Mouse (Mus musculus) heart, embryonic 14.5 days (tissue): ENCODE measurements around the gene Thsd4. TPM values are rescaled to one million over a fixed set of nuclear protein-coding genes. Genes with fewer than 3 reads are reported as not detected.

Source experiments
- ATAC-seq: fragments of 200-750 bp; cut with Nextera tagmentation; 2 replicates; pipeline ENCODE4 v1.8.0; 2017; ENCODE audit warnings: low read depth, moderate TSS enrichment; ENCODE audit not compliant: insufficient number of reproducible peaks, insufficient read depth, low FRiP score
- H3K27ac ChIP-seq, 2 experiments: fragments of 200-500 bp in 1 of 2; fragments of 300-500 bp in 1 of 2; sonication (generic) in 1 of 2; replicated peaks in 1 of 2; 2 replicates each; pipeline ENCODE4 v1.5.1; 2012 to 2014; ENCODE audit warnings: low read depth in 2 of 2, low read length in 2 of 2, control low read depth in 1 of 2, mild to moderate bottlenecking in 1 of 2, mixed read lengths in 1 of 2; ENCODE audit not compliant: control insufficient read depth in 1 of 2, insufficient read depth in 1 of 2
- H3K27me3 ChIP-seq: fragments of 300-500 bp; sonication (generic); 2 replicates; pipeline ENCODE4 v1.6.1; 2014; ENCODE audit warnings: mild to moderate bottlenecking, low read length, control low read depth; ENCODE audit not compliant: control insufficient read depth, insufficient read depth
- H3K36me3 ChIP-seq: fragments of 300-500 bp; sonication (generic); 2 replicates; pipeline ENCODE4 v1.6.1; 2014; ENCODE audit warnings: mild to moderate bottlenecking, control low read depth, low read length, mixed read lengths; ENCODE audit not compliant: control insufficient read depth, insufficient read depth
- H3K4me1 ChIP-seq, 2 experiments: fragments of 200-500 bp in 1 of 2; fragments of 300-500 bp in 1 of 2; sonication (generic) in 1 of 2; 2 replicates each; pipeline ENCODE4 v1.6.1; 2012 to 2014; ENCODE audit warnings: low read length in 2 of 2, control low read depth in 1 of 2, mixed read lengths in 1 of 2; ENCODE audit not compliant: control insufficient read depth in 2 of 2, insufficient read depth in 2 of 2
- H3K4me2 ChIP-seq: fragments of 300-500 bp; sonication (generic); 2 replicates; pipeline ENCODE4 v1.6.1; 2014; ENCODE audit warnings: mild to moderate bottlenecking, low read length
- H3K4me3 ChIP-seq, 2 experiments: fragments of 200-500 bp in 1 of 2; fragments of 300-500 bp in 1 of 2; sonication (generic) in 1 of 2; 2 replicates each; pipeline ENCODE4 v1.5.1; 2012 to 2014; ENCODE audit warnings: low read length in 2 of 2, mild to moderate bottlenecking in 2 of 2, control low read depth in 1 of 2, low read depth in 1 of 2, moderate library complexity in 1 of 2; ENCODE audit not compliant: control insufficient read depth in 1 of 2, insufficient read depth in 1 of 2
- H3K9ac ChIP-seq: fragments of 300-500 bp; sonication (generic); 2 replicates; pipeline ENCODE4 v1.6.1; 2014; ENCODE audit warnings: mild to moderate bottlenecking, low read length
- H3K9me3 ChIP-seq: fragments of 300-500 bp; sonication (generic); 2 replicates; pipeline ENCODE4 v1.6.1; 2016; ENCODE audit warnings: low read length, control low read depth; ENCODE audit not compliant: control insufficient read depth
- WGBS: fragments of 180-500 bp; shearing (Covaris S2); extraction: QIAGEN DNeasy Blood & Tissue Kit; methylation state at CpG from one replicate; pipeline ENCODE4 v1.1.7; 2014; 5-methylcytosine and 5-hydroxymethylcytosine counted together
- polyA plus RNA-seq: library from polyadenylated mRNA; unstranded; fragments of >200 nt; fragmentation: Nextera tagmentation; extraction: Ambion mirVana; gene quantifications from 2 replicates; pipeline ENCODE4 v1.2.1, GENCODE M21; 2014

Thsd4 gene
- polyA plus RNA-seq, 1 experiment from 2014 or later, result 9.5 TPM

- peak overlapping the region; percentile 44 for H3K4me2 ChIP-seq
These were observed 43.7 kb downstream of the Thsd4 start for GRCm38 (mm10) chr9:60477991-60478750.

GRCm38 (mm10) chr9:60460010-60460982, 61.5 kb downstream of the Thsd4 start:
- H3K9ac ChIP-seq, result no peak overlapping the region
- H3K27me3 ChIP-seq, result no peaks in the 10 kb centered on the region
- H3K36me3 ChIP-seq, result no peaks in the 10 kb centered on the region
- H3K4me3 ChIP-seq, result no peak overlapping the region
- peaks cover 0 to 4% of the 10 kb centered on the region in 2 experiments; a peak in 1 of 4 replicates for H3K4me1 ChIP-seq
- ATAC-seq, result no peak
- WGBS, result 86% methylated on average over 13 of the region's 13 CpGs
- no peaks in the 10 kb centered on the region for H3K9me3 ChIP-seq
- H3K4me2 ChIP-seq, result no peak overlapping the region
- H3K27ac ChIP-seq, result no peak overlapping the region

More at GRCm38 (mm10) chr9:60477991-60478750, 43.7 kb downstream of the Thsd4 start:
- peaks cover 11 to 15% of the 10 kb centered on the region in 2 experiments for H3K4me1 ChIP-seq
- no peak overlapping the region for H3K4me3 ChIP-seq
- no peaks in the 10 kb centered on the region for H3K9me3 ChIP-seq
- no peak overlapping the region for H3K9ac ChIP-seq
- H3K27ac ChIP-seq, result peak overlapping the region; percentile 31 to 59; a peak in 3 of 4 replicates
- H3K27me3 ChIP-seq, result no peaks in the 10 kb centered on the region
- WGBS, result 24% methylated on average over 14 of the region's 14 CpGs
- no peaks in the 10 kb centered on the region for H3K36me3 ChIP-seq
- peak; percentile 84 for ATAC-seq

- Histone ChIP-seq H3K27me3 (no peaks in the 10 kb centered on the region), H3K4me1 (peaks cover 0 to 4% of the 10 kb centered on the region in 2 experiments; a peak in 1 of 4 replicates), H3K27ac (no peak overlapping the region), H3K9ac (no peak overlapping the region), H3K4me3 (no peak overlapping the region), H3K4me2 (peak overlapping the region; percentile 25; the same call in 1 of the 2 replicates), H3K9me3 (no peaks in the 10 kb centered on the region), H3K36me3 (no peaks in the 10 kb centered on the region)
- 63% methylated on average over 14 of the region's 14 CpGs for WGBS
- no peak for ATAC-seq
These were observed 63.3 kb downstream of the Thsd4 start for GRCm38 (mm10) chr9:60458468-60458962.

- H3K4me2 ChIP-seq, result peak overlapping the region; percentile 32; the same call in 1 of the 2 replicates
- H3K27ac ChIP-seq, result no peak overlapping the region
- no peak for ATAC-seq
- no peaks in the 10 kb centered on the region for H3K27me3 ChIP-seq
- H3K9me3 ChIP-seq, result no peaks in the 10 kb centered on the region
- no peaks in the 10 kb centered on the region for H3K36me3 ChIP-seq
- H3K4me1 ChIP-seq, result peaks cover 0 to 4% of the 10 kb centered on the region in 2 experiments; a peak in 1 of 4 replicates
- H3K9ac ChIP-seq, result no peak overlapping the region
- WGBS, result 53% methylated on average over 18 of the region's 18 CpGs
- H3K4me3 ChIP-seq, result no peak overlapping the region
These were observed 64.3 kb downstream of the Thsd4 start for GRCm38 (mm10) chr9:60457359-60458210.

- Histone ChIP-seq H3K9ac (no peak overlapping the region), H3K9me3 (no peaks in the 10 kb centered on the region), H3K4me1 (peaks cover 0 to 4% of the 10 kb centered on the region in 2 experiments; a peak in 1 of 4 replicates), H3K4me2 (no peak overlapping the region), H3K36me3 (no peaks in the 10 kb centered on the region), H3K27ac (no peak overlapping the region), H3K4me3 (no peak overlapping the region), H3K27me3 (no peaks in the 10 kb centered on the region)
- ATAC-seq, result no peak
- 54% methylated on average over 5 of the region's 5 CpGs for WGBS
These were observed 65.2 kb downstream of the Thsd4 start for GRCm38 (mm10) chr9:60456651-60457050.

- H3K4me1 ChIP-seq, result peaks cover 0 to 5% of the 10 kb centered on the region in 2 experiments; a peak in 2 of 4 replicates
- no peak overlapping the region for H3K9ac ChIP-seq
- H3K9me3 ChIP-seq, result no peaks in the 10 kb centered on the region
- no peak for ATAC-seq
- no peak overlapping the region for H3K27ac ChIP-seq
- WGBS, result 79% methylated on average over 13 of the region's 13 CpGs
- H3K4me3 ChIP-seq, result no peak overlapping the region
- no peaks in the 10 kb centered on the region for H3K27me3 ChIP-seq
- H3K36me3 ChIP-seq, result no peaks in the 10 kb centered on the region
- no peak overlapping the region for H3K4me2 ChIP-seq
These were observed 67.3 kb downstream of the Thsd4 start for GRCm38 (mm10) chr9:60454406-60455076.
